Mouse (Mus musculus) brain, embryonic 14.5 days (tissue): ENCODE measurements at regions not wholly inside any gene's neighbourhood (a gene's known extent, or its start where the extent isn't known, plus 50 kb on each side); places are given as distances from the start of the nearest gene placed in this dataset.

Experiments used
- DNase-seq: peaks from one replicate; pipeline ENCODE4 v3.0.0-alpha.2; 2011; ENCODE audit warnings: low read depth
- CTCF ChIP-seq: fragments of 200-500 bp; IDR thresholded peaks from 2 replicates; pipeline ENCODE4 v1.5.1; 2012; ENCODE audit warnings: inconsistent platforms, mild to moderate bottlenecking, moderate library complexity, borderline replicate concordance; ENCODE audit not compliant: insufficient read depth, insufficient read length; ENCODE audit errors: extremely low read depth
- POLR2A ChIP-seq: fragments of 200-500 bp; IDR thresholded peaks from 2 replicates; pipeline ENCODE4 v1.6.1; 2012; ENCODE audit warnings: mild to moderate bottlenecking, inconsistent platforms, borderline replicate concordance; ENCODE audit not compliant: poor library complexity, insufficient read depth, insufficient read length, severe bottlenecking; ENCODE audit errors: extremely low read depth

- DNase-seq: no peak
- TF ChIP-seq POLR2A: no peak
- no peak for TF ChIP-seq CTCF
Measured at GRCm38 (mm10) chr8:115626396-115627136, 81.0 kb downstream of the Maf start.

GRCm38 (mm10) chr8:115625072-115625471 is 82.5 kb downstream of the Maf start:
- TF ChIP-seq CTCF (no peak), POLR2A (no peak)

GRCm38 (mm10) chr8:115618049-115618760 is 89.4 kb downstream of the Maf start:
- TF ChIP-seq POLR2A: no peak
- TF ChIP-seq CTCF: no peak
- peak; percentile 7 for DNase-seq

More at GRCm38 (mm10) chr8:115625072-115625471, 82.5 kb downstream of the Maf start:
- no peak for DNase-seq

GRCm38 (mm10) chr8:115616871-115617605 is 90.6 kb downstream of the Maf start:
- TF ChIP-seq POLR2A: no peak
- TF ChIP-seq CTCF: no peak
- DNase-seq: peak; percentile 27

- TF ChIP-seq CTCF: no peak
- no peak for TF ChIP-seq POLR2A
- DNase-seq: no peak
Measured at GRCm38 (mm10) chr8:115613946-115614584, 93.5 kb downstream of the Maf start.

GRCm38 (mm10) chr8:115612119-115612518 is 95.5 kb downstream of the Maf start:
- DNase-seq: no peak
- no peak for TF ChIP-seq POLR2A
- no peak for TF ChIP-seq CTCF

- no peak for DNase-seq
- TF ChIP-seq POLR2A (no peak), CTCF (no peak)
Measured at GRCm38 (mm10) chr8:115599771-115600170, 107.8 kb downstream of the Maf start.

GRCm38 (mm10) chr8:115597226-115597953 is 110.2 kb downstream of the Maf start:
- peak; percentile 71 for DNase-seq
- no peak for TF ChIP-seq CTCF
- no peak for TF ChIP-seq POLR2A

GRCm38 (mm10) chr8:115589721-115590120 is 117.9 kb downstream of the Maf start:
- no peak for DNase-seq
- no peak for TF ChIP-seq POLR2A
- TF ChIP-seq CTCF: no peak

- no peak for DNase-seq
- TF ChIP-seq CTCF (no peak), POLR2A (no peak)
Measured at GRCm38 (mm10) chr8:115589076-115589475, 118.5 kb downstream of the Maf start.

GRCm38 (mm10) chr8:115584311-115584907 is 123.2 kb downstream of the Maf start:
- DNase-seq: no peak
- TF ChIP-seq POLR2A (no peak), CTCF (no peak)
